Mouse (Mus musculus): ENCODE measurements at regions not wholly inside any gene's neighbourhood (a gene's known extent, or its start where the extent isn't known, plus 50 kb on each side); places are given as distances from the start of the nearest gene placed in this dataset.

GRCm38 (mm10) chr1:177645327-177645726 lies 84.3 kb upstream of the 1700016C15Rik start:
- Histone ChIP-seq H3K27ac (ENCODE audit: control insufficient read depth, insufficient read depth, low read depth, low read length) (no peak overlapping the region), H3K27me3 (ENCODE audit: control insufficient read depth, insufficient read depth, low read length) (no peaks in the 10 kb centered on the region), H3K36me3 (ENCODE audit: control insufficient read depth, insufficient read depth, low read length) (no peaks in the 10 kb centered on the region), H3K4me3 (ENCODE audit: control insufficient read depth, low read depth, low read length) (no peak overlapping the region), H3K4me1 (ENCODE audit: control insufficient read depth, insufficient read depth, low read length) (no peaks in the 10 kb centered on the region)
- no peak for TF ChIP-seq POLR2A (IDR thresholded peaks at IDR 0.05; ENCODE audit: control insufficient read depth, low read depth, low read length)

GRCm38 (mm10) chr1:177645897-177646535 lies 83.6 kb upstream of the 1700016C15Rik start:
- Histone ChIP-seq H3K27ac (ENCODE audit: control insufficient read depth, insufficient read depth, low read depth, low read length) (no peak overlapping the region), H3K4me3 (ENCODE audit: control insufficient read depth, low read depth, low read length) (no peak overlapping the region), H3K27me3 (ENCODE audit: control insufficient read depth, insufficient read depth, low read length) (no peaks in the 10 kb centered on the region), H3K4me1 (ENCODE audit: control insufficient read depth, insufficient read depth, low read length) (no peaks in the 10 kb centered on the region), H3K36me3 (ENCODE audit: control insufficient read depth, insufficient read depth, low read length) (no peaks in the 10 kb centered on the region)
- TF ChIP-seq POLR2A (IDR thresholded peaks at IDR 0.05; ENCODE audit: control insufficient read depth, low read depth, low read length): no peak
- TF ChIP-seq CTCF (IDR thresholded peaks at IDR 0.05; ENCODE audit: control insufficient read depth, insufficient read depth, insufficient replicate concordance, low read depth, low read length): no peak

- Histone ChIP-seq H3K4me1 (ENCODE audit: control insufficient read depth, insufficient read depth, low read length) (no peaks in the 10 kb centered on the region), H3K27ac (ENCODE audit: control insufficient read depth, insufficient read depth, low read depth, low read length) (no peak overlapping the region), H3K27me3 (ENCODE audit: control insufficient read depth, insufficient read depth, low read length) (no peaks in the 10 kb centered on the region), H3K36me3 (ENCODE audit: control insufficient read depth, insufficient read depth, low read length) (no peaks in the 10 kb centered on the region), H3K4me3 (ENCODE audit: control insufficient read depth, low read depth, low read length) (no peak overlapping the region)
- TF ChIP-seq POLR2A (IDR thresholded peaks at IDR 0.05; ENCODE audit: control insufficient read depth, low read depth, low read length) (no peak), CTCF (IDR thresholded peaks at IDR 0.05; ENCODE audit: control insufficient read depth, insufficient read depth, insufficient replicate concordance, low read depth, low read length) (no peak)
These were observed 81.7 kb upstream of the 1700016C15Rik start for GRCm38 (mm10) chr1:177647876-177648275.

- H3K4me1 ChIP-seq (ENCODE audit: control insufficient read depth, insufficient read depth, low read length): no peaks in the 10 kb centered on the region
- TF ChIP-seq POLR2A (IDR thresholded peaks at IDR 0.05; ENCODE audit: control insufficient read depth, low read depth, low read length) (no peak), CTCF (IDR thresholded peaks at IDR 0.05; ENCODE audit: control insufficient read depth, insufficient read depth, insufficient replicate concordance, low read depth, low read length) (no peak)
- no peak overlapping the region for H3K4me3 ChIP-seq (ENCODE audit: control insufficient read depth, low read depth, low read length)
- no peak overlapping the region for H3K27ac ChIP-seq (ENCODE audit: control insufficient read depth, insufficient read depth, low read depth, low read length)
- no peaks in the 10 kb centered on the region for H3K27me3 ChIP-seq (ENCODE audit: control insufficient read depth, insufficient read depth, low read length)
- no peaks in the 10 kb centered on the region for H3K36me3 ChIP-seq (ENCODE audit: control insufficient read depth, insufficient read depth, low read length)
These were observed 80.6 kb upstream of the 1700016C15Rik start for GRCm38 (mm10) chr1:177648974-177649373.

GRCm38 (mm10) chr1:177651219-177651618 lies 78.4 kb upstream of the 1700016C15Rik start:
- TF ChIP-seq CTCF (IDR thresholded peaks at IDR 0.05; ENCODE audit: control insufficient read depth, insufficient read depth, insufficient replicate concordance, low read depth, low read length) (no peak), POLR2A (IDR thresholded peaks at IDR 0.05; ENCODE audit: control insufficient read depth, low read depth, low read length) (no peak)
- no peak overlapping the region for H3K4me3 ChIP-seq (ENCODE audit: control insufficient read depth, low read depth, low read length)
- no peaks in the 10 kb centered on the region for H3K36me3 ChIP-seq (ENCODE audit: control insufficient read depth, insufficient read depth, low read length)
- no peak overlapping the region for H3K27ac ChIP-seq (ENCODE audit: control insufficient read depth, insufficient read depth, low read depth, low read length)
- no peaks in the 10 kb centered on the region for H3K4me1 ChIP-seq (ENCODE audit: control insufficient read depth, insufficient read depth, low read length)
- H3K27me3 ChIP-seq (ENCODE audit: control insufficient read depth, insufficient read depth, low read length): no peaks in the 10 kb centered on the region

GRCm38 (mm10) chr1:177663163-177663562 lies 66.5 kb upstream of the 1700016C15Rik start:
- no peaks in the 10 kb centered on the region for H3K36me3 ChIP-seq (ENCODE audit: control insufficient read depth, insufficient read depth, low read length)
- no peak overlapping the region for H3K4me3 ChIP-seq (ENCODE audit: control insufficient read depth, low read depth, low read length)
- H3K27me3 ChIP-seq (ENCODE audit: control insufficient read depth, insufficient read depth, low read length): no peaks in the 10 kb centered on the region
- H3K27ac ChIP-seq (ENCODE audit: control insufficient read depth, insufficient read depth, low read depth, low read length): no peak overlapping the region
- no peaks in the 10 kb centered on the region for H3K4me1 ChIP-seq (ENCODE audit: control insufficient read depth, insufficient read depth, low read length)
- TF ChIP-seq CTCF (IDR thresholded peaks at IDR 0.05; ENCODE audit: control insufficient read depth, insufficient read depth, insufficient replicate concordance, low read depth, low read length): no peak
- TF ChIP-seq POLR2A (IDR thresholded peaks at IDR 0.05; ENCODE audit: control insufficient read depth, low read depth, low read length): no peak

- TF ChIP-seq CTCF (IDR thresholded peaks at IDR 0.05; ENCODE audit: control insufficient read depth, insufficient read depth, insufficient replicate concordance, low read depth, low read length): no peak
- TF ChIP-seq POLR2A (IDR thresholded peaks at IDR 0.05; ENCODE audit: control insufficient read depth, low read depth, low read length): no peak
- Histone ChIP-seq H3K27ac (ENCODE audit: control insufficient read depth, insufficient read depth, low read depth, low read length) (no peak overlapping the region), H3K4me1 (ENCODE audit: control insufficient read depth, insufficient read depth, low read length) (no peaks in the 10 kb centered on the region), H3K27me3 (ENCODE audit: control insufficient read depth, insufficient read depth, low read length) (no peaks in the 10 kb centered on the region), H3K4me3 (ENCODE audit: control insufficient read depth, low read depth, low read length) (no peak overlapping the region), H3K36me3 (ENCODE audit: control insufficient read depth, insufficient read depth, low read length) (no peaks in the 10 kb centered on the region)
These were observed 62.4 kb upstream of the 1700016C15Rik start for GRCm38 (mm10) chr1:177667041-177667791.

Measured in testis, adult 2 months (tissue).